8 mouse cellular contexts compared by ENCODE assay signal in genomic region chr3:108389111-108389545, GRCm38 (mm10). TPM values are rescaled to one million over a fixed set of nuclear protein-coding genes. Genes with fewer than 3 reads are reported as not detected.
DNase-seq lines count a peak whose midpoint lies in the region; ATAC-seq lines count a peak whose summit lies in the region.

No protein-coding gene starts in this region.

- peak overlapping the region; percentile 3; the same call in 1 of the 2 replicates for H3K4me3 ChIP-seq in forebrain, embryonic 10.5 days
- no peak overlapping the region for H3K4me3 ChIP-seq in heart, embryonic 14.5 days (ENCODE audit: control insufficient read depth in 1 of 2, insufficient read depth in 1 of 2, low read depth in 1 of 2, low read length in 2 of 2)
- no peak overlapping the region for H3K4me3 ChIP-seq in liver, embryonic 11.5 days (ENCODE audit: low read depth, low read length)

- H3K4me1 ChIP-seq in forebrain, embryonic 10.5 days, result peaks cover 55% of the 10 kb centered on the region
- H3K4me1 ChIP-seq in heart, embryonic 14.5 days (ENCODE audit: control insufficient read depth in 2 of 2, insufficient read depth in 2 of 2, low read length in 2 of 2), result peaks cover 7 to 11% of the 10 kb centered on the region in 2 experiments
- peaks cover 18% of the 10 kb centered on the region for H3K4me1 ChIP-seq in liver, embryonic 11.5 days (replicated peaks; ENCODE audit: control insufficient read depth, insufficient read depth, low read length)

- 2% methylated on average over 5 of the region's 5 CpGs for WGBS in forebrain, embryonic 10.5 days
- 1% methylated on average over 5 of the region's 5 CpGs for WGBS in heart, embryonic 14.5 days
- 0% methylated on average over 5 of the region's 5 CpGs for WGBS in liver, embryonic 11.5 days

- ATAC-seq in heart, embryonic 14.5 days (ENCODE audit: insufficient number of reproducible peaks, insufficient read depth, low FRiP score, low read depth), result peak; percentile 68
- peak; percentile 82 for ATAC-seq in liver, embryonic 11.5 days (replicated peaks; ENCODE audit: low FRiP score)

- H3K27ac ChIP-seq in forebrain, embryonic 10.5 days, result peak overlapping the region; percentile 72
- H3K27ac ChIP-seq in heart, embryonic 14.5 days (replicated peaks in 1 of 2; ENCODE audit: control insufficient read depth in 1 of 2, insufficient read depth in 1 of 2, low read depth in 2 of 2, low read length in 2 of 2), result no peak overlapping the region
- no peak overlapping the region for H3K27ac ChIP-seq in liver, embryonic 11.5 days (ENCODE audit: low read depth, low read length)

- H3K9ac ChIP-seq in heart, embryonic 14.5 days (ENCODE audit: low read length), result peak overlapping the region; percentile 49; the same call in 1 of the 2 replicates
- no peak overlapping the region for H3K9ac ChIP-seq in liver, embryonic 11.5 days (ENCODE audit: low read depth, low read length)

- DNase-seq in CD8-positive naive resting alpha-beta T cell, adult 2 months (ENCODE audit: low read depth in 2 of 2, low spot score in 2 of 2), result peak; percentile 94 to 97
- peak; percentile 99 for DNase-seq in c-Kit-positive CD71-negative TER-119-negative erythroid progenitor cells, embryonic 14.5 days (ENCODE audit: low read depth)
- DNase-seq in forebrain, embryonic 10.5 days (ENCODE audit: extremely low spot score, low spot score), result peak; percentile 96
- peak; percentile 98 for DNase-seq in kidney, postnatal 10 days
- DNase-seq in liver, embryonic 11.5 days (ENCODE audit: low spot score), result peak; percentile 90
- DNase-seq in naive thymus-derived CD4-positive, alpha-beta T cell, adult 2 months (ENCODE audit: low read depth), result peak; percentile 98
- peak; percentile 97 for DNase-seq in splenic B cell, adult 2 months (ENCODE audit: low read depth, low spot score)

- peaks cover 77% of the 10 kb centered on the region for H3K36me3 ChIP-seq in forebrain, embryonic 10.5 days (replicated peaks)
- peaks cover 19% of the 10 kb centered on the region for H3K36me3 ChIP-seq in heart, embryonic 14.5 days (ENCODE audit: control insufficient read depth, insufficient read depth, low read length)
- peaks cover 4% of the 10 kb centered on the region for H3K36me3 ChIP-seq in liver, embryonic 11.5 days (ENCODE audit: control insufficient read depth, insufficient read depth, low read length)
- no peaks in the 10 kb centered on the region for H3K36me3 ChIP-seq in splenic B cell, adult 2 months (ENCODE audit: control insufficient read depth, insufficient read depth, low read length, poor library complexity, severe bottlenecking)

- no peaks in the 10 kb centered on the region for H3K27me3 ChIP-seq in forebrain, embryonic 10.5 days (ENCODE audit: poor library complexity, severe bottlenecking)
- H3K27me3 ChIP-seq in heart, embryonic 14.5 days (ENCODE audit: control insufficient read depth, insufficient read depth, low read length), result 0 out of 2 replicates have a peak, but pooled peaks cover 5% of the 10 kb centered on the region
- no peaks in the 10 kb centered on the region; the same call in 1 of the 2 replicates for H3K27me3 ChIP-seq in liver, embryonic 11.5 days (replicated peaks; ENCODE audit: control insufficient read depth, insufficient read depth, low read length)
- no peaks in the 10 kb centered on the region for H3K27me3 ChIP-seq in splenic B cell, adult 2 months (ENCODE audit: control insufficient read depth, insufficient read depth, low read length, poor library complexity, severe bottlenecking)

- H3K4me2 ChIP-seq in heart, embryonic 14.5 days (ENCODE audit: low read length), result peak overlapping the region; percentile 42
- 0 out of 2 replicates have a peak overlapping the region, but pooled peaks have one; percentile 18 for H3K4me2 ChIP-seq in liver, embryonic 11.5 days

- H3K9me3 ChIP-seq in forebrain, embryonic 10.5 days, result no peaks in the 10 kb centered on the region
- H3K9me3 ChIP-seq in heart, embryonic 14.5 days (ENCODE audit: control insufficient read depth, low read length), result no peaks in the 10 kb centered on the region
- H3K9me3 ChIP-seq in liver, embryonic 11.5 days (ENCODE audit: control insufficient read depth, low read length), result no peaks in the 10 kb centered on the region

RNA-seq across cellular contexts. Expression of gene Psrc1, which starts 5.5 kb away (rescaled TPM):
- polyA plus RNA-seq in forebrain, embryonic 10.5 days (2016; fragmentation: Nextera tagmentation; extraction: Ambion mirVana), result 115 and 117 TPM in 2 replicates
- 17.0 and 19.3 TPM in 2 replicates for polyA plus RNA-seq in heart, embryonic 14.5 days (2014; fragmentation: Nextera tagmentation; extraction: Ambion mirVana)
- 33.2 and 34.0 TPM in 2 replicates for polyA plus RNA-seq in liver, embryonic 11.5 days (2014; fragmentation: Nextera tagmentation; extraction: Ambion mirVana)

RNA-seq across cellular contexts. Expression of gene Mybphl, which starts 24.4 kb away (rescaled TPM):
- not detected in 2 replicates for polyA plus RNA-seq in forebrain, embryonic 10.5 days (2016; fragmentation: Nextera tagmentation; extraction: Ambion mirVana)
- 70.2 and 94.5 TPM in 2 replicates for polyA plus RNA-seq in heart, embryonic 14.5 days (2014; fragmentation: Nextera tagmentation; extraction: Ambion mirVana)
- 0.47 and 1.2 TPM in 2 replicates for polyA plus RNA-seq in liver, embryonic 11.5 days (2014; fragmentation: Nextera tagmentation; extraction: Ambion mirVana)

RNA-seq across cellular contexts. Expression of gene Celsr2, which starts 26.2 kb away (rescaled TPM):
- 32.1 and 35.1 TPM in 2 replicates for polyA plus RNA-seq in forebrain, embryonic 10.5 days (2016; fragmentation: Nextera tagmentation; extraction: Ambion mirVana)
- 2.5 and 3.1 TPM in 2 replicates for polyA plus RNA-seq in heart, embryonic 14.5 days (2014; fragmentation: Nextera tagmentation; extraction: Ambion mirVana)
- polyA plus RNA-seq in liver, embryonic 11.5 days (2014; fragmentation: Nextera tagmentation; extraction: Ambion mirVana), result 2.4 and 2.5 TPM in 2 replicates

RNA-seq across cellular contexts. Expression of gene Sars, which starts 55.9 kb away (rescaled TPM):
- 160 and 167 TPM in 2 replicates for polyA plus RNA-seq in forebrain, embryonic 10.5 days (2016; fragmentation: Nextera tagmentation; extraction: Ambion mirVana)
- 84.5 and 85.2 TPM in 2 replicates for polyA plus RNA-seq in heart, embryonic 14.5 days (2014; fragmentation: Nextera tagmentation; extraction: Ambion mirVana)
- 194 and 199 TPM in 2 replicates for polyA plus RNA-seq in liver, embryonic 11.5 days (2014; fragmentation: Nextera tagmentation; extraction: Ambion mirVana)

Comparison
In these comparisons a context has a peak if more than half of its experiments do, and no peak if none do; other contexts are left out.
1. RNA of gene Mybphl, which starts 24.4 kb away (polyA plus RNA-seq): 70.2 to 94.5 TPM in heart, embryonic 14.5 days; 0.47 to 1.2 TPM in liver, embryonic 11.5 days and not detected in forebrain, embryonic 10.5 days; every median in the first group is over 10 times any median in the second.
2. Peak in every context shown above with its lines, with median percentiles within 50 percentile points of each other: DNase-seq.